Mouse (Mus musculus) kidney, postnatal 10 days (tissue): ENCODE results near the gene Vmn1r206.
"Not testable (repeated sequence)": the region's sequence is repeated elsewhere in the genome, so short reads cannot be mapped to it uniquely, and the experiment has no call there.

Experiments
- DNase-seq: peaks from one replicate; pipeline ENCODE4 v3.0.0; 2021; ENCODE audit warnings: mixed read lengths

The Vmn1r206 gene

DNA sequence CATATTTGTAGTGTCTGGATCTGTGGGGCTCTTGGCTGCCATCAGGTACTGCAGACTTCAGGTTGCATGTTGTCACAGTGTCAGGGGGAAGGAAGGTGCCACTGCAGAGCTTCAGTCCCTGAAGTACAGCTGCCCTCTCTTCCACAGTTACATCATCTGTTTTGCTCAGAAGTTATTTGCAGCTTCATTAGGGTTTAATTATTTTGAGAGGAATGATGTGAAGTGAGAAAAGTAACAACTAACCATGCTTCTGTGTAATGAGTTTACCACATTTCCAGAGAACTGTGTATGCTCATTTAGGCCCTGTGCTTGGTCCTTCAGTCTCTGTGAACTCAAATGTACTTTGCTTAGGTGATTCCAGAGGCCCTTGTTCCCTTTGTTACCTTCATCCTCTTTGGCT, at the start of gene Vmn1r206:
Gene Vmn1r206, minus strand, starts transcription at position 101 of the 400 bp plus-strand sequence.
- DNase-seq, result not testable (repeated sequence)

DNA sequence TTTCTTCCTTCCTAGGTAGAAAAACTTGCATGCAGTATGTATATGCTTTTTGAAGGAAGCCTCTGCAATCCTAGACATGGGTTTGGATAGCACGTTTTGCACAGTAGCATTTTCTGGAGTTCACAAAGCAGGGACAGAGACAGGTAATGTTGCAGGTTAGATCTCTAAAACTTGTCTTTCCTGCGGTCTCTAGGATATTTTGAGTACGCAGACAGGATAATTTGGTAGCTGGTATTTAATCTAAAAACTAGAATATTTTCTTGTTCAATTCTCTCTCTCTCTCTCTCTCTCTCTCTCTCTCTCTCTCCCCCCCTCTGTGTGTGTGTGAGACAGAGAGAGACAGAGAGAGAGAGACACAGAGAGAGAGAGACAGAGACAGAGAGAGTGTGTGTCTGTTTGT, 31.2 kb downstream of the Vmn1r206 start, which contains the start of gene Vmn1r205:
Gene Vmn1r205, minus strand, starts transcription at position 101 of the 400 bp plus-strand sequence.
- DNase-seq, result no peak

DNA sequence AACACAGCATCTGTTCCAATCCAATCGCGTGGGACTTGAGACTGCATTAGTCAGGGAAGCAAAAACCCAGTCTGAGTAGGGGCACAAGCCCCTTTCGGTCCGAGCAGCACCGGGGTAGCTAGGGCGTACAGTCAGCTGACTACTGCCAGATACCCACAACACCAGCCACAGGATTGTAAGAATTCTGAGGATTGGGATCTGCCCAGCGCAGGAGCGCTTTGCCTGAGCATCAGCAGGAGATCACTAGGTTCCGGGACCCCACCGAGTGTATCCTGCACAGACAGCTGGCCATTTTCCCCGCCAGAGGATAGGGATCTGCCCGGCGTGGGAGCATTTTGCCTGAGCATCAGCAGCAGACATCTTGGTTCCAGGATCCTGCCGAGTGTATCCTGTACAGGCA, 40.7 kb downstream of the Vmn1r206 start:
- not testable (repeated sequence) for DNase-seq

DNA sequence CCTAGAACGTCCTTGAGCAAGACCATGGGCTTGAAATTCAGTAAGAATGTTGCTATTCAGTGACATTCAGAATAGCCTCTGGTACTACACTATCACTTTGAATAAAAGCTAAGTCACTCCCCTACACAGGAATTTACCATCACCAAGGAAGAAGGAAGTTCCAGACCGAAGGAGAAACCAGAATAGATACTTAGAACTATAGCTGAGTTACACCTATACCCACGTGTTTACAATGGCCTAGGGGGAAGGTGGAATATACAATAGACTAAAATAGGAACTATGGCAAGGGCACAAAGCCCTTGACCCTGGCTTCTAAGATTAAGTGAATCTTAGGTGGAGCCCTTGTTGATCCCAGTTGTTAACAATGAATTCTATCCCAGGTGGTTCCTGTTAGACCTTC, 49.1 kb downstream of the Vmn1r206 start:
- DNase-seq, result not testable (repeated sequence)
